Mouse (Mus musculus) heart, adult 2 months (tissue): ENCODE results near the gene Mettl27.

ENCODE experiments used
- CTCF ChIP-seq: fragments of 200-600 bp; IDR thresholded peaks from 2 replicates; pipeline ENCODE4 v1.8.1; 2022; ENCODE audit warnings: antibody characterized with exemption, mild to moderate bottlenecking, moderate library complexity
- POLR2A ChIP-seq: fragments of 200-500 bp; IDR thresholded peaks from 2 replicates; pipeline ENCODE4 v1.6.1; 2011; ENCODE audit warnings: mild to moderate bottlenecking, low read depth, low read length, control low read depth; ENCODE audit not compliant: insufficient read depth

DNA sequence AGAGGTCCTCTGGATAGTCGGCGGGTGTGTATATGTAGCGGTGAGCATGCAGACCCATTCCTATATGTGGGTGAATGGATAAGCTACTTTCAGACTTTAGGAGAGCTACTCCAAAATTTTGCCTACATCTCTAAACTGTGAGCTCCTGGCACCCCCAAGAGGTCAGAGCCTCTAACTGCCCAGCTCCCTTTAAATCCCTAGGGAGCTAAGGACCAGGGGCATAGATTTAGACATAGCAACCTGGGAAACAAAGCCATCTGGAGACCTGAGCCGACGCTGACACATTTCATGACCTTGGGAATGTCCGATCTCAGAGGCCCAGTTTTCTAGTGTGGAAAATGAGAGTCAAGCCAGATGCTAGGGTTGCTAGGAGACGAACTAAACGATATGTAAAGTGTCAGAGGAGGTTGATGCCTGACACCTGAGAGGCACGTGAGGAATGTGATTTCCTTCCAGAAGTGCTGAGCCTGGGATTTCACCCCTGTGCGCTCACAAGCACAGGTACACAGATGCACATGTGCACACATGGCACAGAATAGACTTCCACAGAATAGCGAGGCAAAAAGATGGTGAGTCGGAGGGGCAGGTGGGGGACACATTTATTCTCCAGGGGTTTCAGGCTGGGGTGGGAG, 31.0 kb upstream of the Mettl27 start:
- TF ChIP-seq POLR2A (no peak), CTCF (peak; percentile 88)
